Mouse (Mus musculus): ENCODE measurements at regions not wholly inside any gene's neighbourhood (a gene's known extent, or its start where the extent isn't known, plus 50 kb on each side); places are given as distances from the start of the nearest gene placed in this dataset.

DNA sequence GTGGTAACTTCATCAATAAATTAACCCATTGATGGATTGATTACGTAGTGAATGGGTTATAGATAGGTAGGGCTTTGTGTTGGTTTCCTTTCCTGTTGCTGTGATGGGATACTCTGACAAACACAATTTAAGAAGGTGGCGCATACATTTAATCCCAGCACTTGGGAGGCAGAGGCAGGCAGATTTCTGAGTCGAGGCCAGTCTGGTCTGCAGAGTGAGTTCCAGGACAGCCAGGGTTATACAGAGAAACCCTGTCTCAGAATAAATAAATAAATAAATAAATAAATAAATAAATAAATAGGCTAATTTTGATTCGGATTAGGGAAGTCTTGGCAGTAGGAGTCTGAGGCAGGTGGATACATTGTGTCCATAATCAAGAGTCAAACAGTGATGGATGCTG is 449.7 kb upstream of the Gulo start:
- TF ChIP-seq POLR2A (IDR thresholded peaks at IDR 0.05; ENCODE audit: borderline replicate concordance, low read depth, low read length) (no peak), CTCF (IDR thresholded peaks at IDR 0.05; ENCODE audit: low read depth, low read length) (no peak)

All from bone marrow macrophage, adult 2 months (primary cell).